Comparison of ENCODE assay signal across 9 mouse cellular contexts in the genomic region with DNA sequence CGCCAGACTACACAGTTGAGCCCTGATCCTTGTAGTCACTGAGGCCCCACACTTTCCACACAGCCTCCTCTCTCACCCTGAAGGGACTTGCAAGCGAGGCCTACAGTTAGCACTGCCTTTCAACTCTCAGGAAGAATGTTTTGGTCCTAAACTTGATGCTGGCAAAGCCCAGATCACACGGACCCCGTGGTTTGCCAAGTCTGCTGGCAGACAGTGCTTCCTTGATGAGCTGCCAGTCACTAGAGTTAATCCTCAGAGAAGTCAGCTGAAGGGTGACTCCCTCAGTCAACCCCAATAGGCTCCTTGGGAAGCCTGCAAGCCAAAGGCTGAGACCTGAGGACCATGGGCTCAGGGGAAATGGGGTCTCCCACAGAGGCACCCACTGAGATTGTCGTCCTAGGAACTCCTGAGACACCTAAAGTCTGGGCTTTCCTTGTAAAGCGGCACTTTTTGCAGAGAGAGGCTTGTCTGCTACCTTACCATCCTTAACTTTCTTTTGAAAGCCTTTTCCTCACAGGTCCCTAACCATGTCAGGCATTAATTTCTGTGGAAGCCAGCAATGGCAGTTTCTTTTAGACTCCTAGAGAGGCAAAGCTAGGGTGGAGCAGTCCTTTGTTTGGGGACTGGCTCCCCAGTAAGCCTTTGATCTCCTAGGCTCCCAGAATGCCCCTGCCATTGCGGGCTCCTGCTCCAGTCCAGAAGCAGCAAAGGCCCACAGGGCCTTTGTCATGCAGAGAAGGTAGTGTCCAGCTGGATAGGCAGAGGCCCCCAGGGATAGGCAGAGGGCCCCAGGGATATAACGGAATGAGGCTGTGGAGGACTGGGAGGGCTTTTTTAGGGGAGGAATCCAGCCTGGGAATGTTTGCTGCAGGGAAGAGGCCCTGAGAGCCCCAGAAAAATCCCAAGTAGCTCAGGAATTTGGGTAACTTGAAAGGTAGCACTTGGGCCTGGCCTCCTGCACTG. TPM values are rescaled to one million over a fixed set of nuclear protein-coding genes. Genes with fewer than 3 reads are reported as not detected.
DNase-seq lines count a peak whose midpoint lies in the region; ATAC-seq and TF ChIP-seq lines count a peak whose summit lies in the region.
"Had no signal": no experiment of that assay in that cellular context is flagged by ENCODE, and none has a peak within 500 bp of the region (broad histone marks: within the 10 kb centered on the region; RNA-seq: fewer than 3 reads in every experiment).

No protein-coding gene starts in this region.

- no peak for ATAC-seq in kidney, embryonic 15.5 days (replicated peaks; ENCODE audit: low FRiP score)
- no peak; the same call in 1 of the 2 replicates for ATAC-seq in heart, embryonic 11.5 days (replicated peaks; ENCODE audit: insufficient number of reproducible peaks, low FRiP score, low TSS enrichment)
- ATAC-seq in lung, postnatal 0 days: peak; percentile 74
- no peak for ATAC-seq in megakaryocyte-erythroid progenitor cell, adult 5-6 weeks (replicated peaks; ENCODE audit: low FRiP score, low TSS enrichment, poor library complexity, severe bottlenecking)
- ATAC-seq in erythroblast, adult 5-6 weeks (replicated peaks; ENCODE audit: low FRiP score, poor library complexity, severe bottlenecking): no peak

- no peak overlapping the region for H3K4me2 ChIP-seq in kidney, embryonic 15.5 days
- no peak overlapping the region for H3K4me2 ChIP-seq in heart, embryonic 11.5 days
- no peak overlapping the region for H3K4me2 ChIP-seq in lung, postnatal 0 days (replicated peaks; ENCODE audit: low read depth, low read length)
- H3K4me2 ChIP-seq: liver, embryonic 13.5 days had no signal

- peak; percentile 90 for TF ChIP-seq EP300 in lung, postnatal 0 days (IDR thresholded peaks at IDR 0.05)

- H3K9me3 ChIP-seq in kidney, embryonic 15.5 days (replicated peaks): no peaks in the 10 kb centered on the region
- H3K9me3 ChIP-seq in heart, embryonic 11.5 days (replicated peaks; ENCODE audit: control insufficient read depth, low read length): no peaks in the 10 kb centered on the region
- H3K9me3 ChIP-seq in lung, postnatal 0 days (ENCODE audit: low read length): no peaks in the 10 kb centered on the region
- H3K9me3 ChIP-seq: liver, embryonic 13.5 days had no signal

- no peaks in the 10 kb centered on the region for H3K27me3 ChIP-seq in kidney, embryonic 15.5 days
- no peaks in the 10 kb centered on the region for H3K27me3 ChIP-seq in heart, embryonic 11.5 days (ENCODE audit: control insufficient read depth, insufficient read depth, low read length)
- H3K27me3 ChIP-seq in lung, postnatal 0 days (replicated peaks; ENCODE audit: insufficient read depth, low read length): no peaks in the 10 kb centered on the region
- H3K27me3 ChIP-seq: liver, embryonic 13.5 days had no signal

- no peak overlapping the region for H3K27ac ChIP-seq in kidney, embryonic 15.5 days
- peak overlapping the region; percentile 65 for H3K27ac ChIP-seq in heart, embryonic 11.5 days (ENCODE audit: low read depth, low read length)
- H3K27ac ChIP-seq in lung, postnatal 0 days (ENCODE audit: low read length): peak overlapping the region; percentile 43; the same call in 1 of the 2 replicates
- H3K27ac ChIP-seq: liver, embryonic 13.5 days had no signal

- peak; percentile 19 to 49 for DNase-seq in kidney, postnatal 36 days
- DNase-seq in embryo, embryonic 10.5 days (ENCODE audit: low spot score): peak; percentile 79
- DNase-seq in lung, postnatal 0 days (ENCODE audit: low spot score): peak; percentile 65
- no peak for DNase-seq in spleen, postnatal 14 days (ENCODE audit: low spot score in 2 of 2)
- DNase-seq: liver, embryonic 13.5 days had no signal

- no peak for TF ChIP-seq CTCF in lung, postnatal 0 days (IDR thresholded peaks at IDR 0.05)

- H3K9ac ChIP-seq in kidney, embryonic 15.5 days: no peak overlapping the region
- no peak overlapping the region for H3K9ac ChIP-seq in heart, embryonic 11.5 days (ENCODE audit: low read depth, low read length)
- no peak overlapping the region for H3K9ac ChIP-seq in lung, postnatal 0 days (replicated peaks; ENCODE audit: low read depth)
- H3K9ac ChIP-seq: liver, embryonic 13.5 days had no signal

- 57% methylated on average over 8 of the region's 8 CpGs for WGBS in kidney, embryonic 15.5 days
- 45% methylated on average over 8 of the region's 8 CpGs for WGBS in heart, embryonic 11.5 days (ENCODE audit: insufficient replicate concordance)
- WGBS in lung, postnatal 0 days: 60% methylated on average over 8 of the region's 8 CpGs

- H3K4me3 ChIP-seq in kidney, embryonic 15.5 days (replicated peaks): no peak overlapping the region
- H3K4me3 ChIP-seq in heart, embryonic 11.5 days (ENCODE audit: low read depth, low read length): no peak overlapping the region
- H3K4me3 ChIP-seq in lung, postnatal 0 days (ENCODE audit: low read depth, low read length): no peak overlapping the region
- H3K4me3 ChIP-seq: liver, embryonic 13.5 days had no signal

- H3K4me1 ChIP-seq in kidney, embryonic 15.5 days: no peaks in the 10 kb centered on the region
- peaks cover 18% of the 10 kb centered on the region for H3K4me1 ChIP-seq in heart, embryonic 11.5 days (ENCODE audit: control insufficient read depth, insufficient read depth, low read length)
- H3K4me1 ChIP-seq in lung, postnatal 0 days (ENCODE audit: insufficient read depth, low read depth, low read length): peaks cover 9% of the 10 kb centered on the region
- H3K4me1 ChIP-seq: liver, embryonic 13.5 days had no signal

- H3K36me3 ChIP-seq in kidney, embryonic 15.5 days: peaks cover 63% of the 10 kb centered on the region
- no peaks in the 10 kb centered on the region for H3K36me3 ChIP-seq in heart, embryonic 11.5 days (ENCODE audit: control insufficient read depth, insufficient read depth, low read length)
- no peaks in the 10 kb centered on the region; the same call in 1 of the 2 replicates for H3K36me3 ChIP-seq in lung, postnatal 0 days (ENCODE audit: insufficient read depth, low read length)
- H3K36me3 ChIP-seq: liver, embryonic 13.5 days had no signal

RNA-seq across cellular contexts. Expression of a gene that starts 44.4 kb away (rescaled TPM):
- 10.8 and 11.0 TPM in 2 replicates for polyA plus RNA-seq in kidney, embryonic 15.5 days (2015; fragmentation: Nextera tagmentation; extraction: Ambion mirVana)
- polyA plus RNA-seq in heart, embryonic 11.5 days (2014; fragmentation: Nextera tagmentation; extraction: Ambion mirVana): 8.3 and 10.2 TPM in 2 replicates
- polyA plus RNA-seq in lung, postnatal 0 days (2015; fragmentation: Nextera tagmentation; extraction: Ambion mirVana): 5.4 and 6.2 TPM in 2 replicates
- 18.3 and 26.1 TPM in 2 replicates for total RNA-seq in megakaryocyte-erythroid progenitor cell, adult 5-6 weeks (2014; fragmentation: Nextera tagmentation)
- 13.9 and 15.3 TPM in 2 replicates for total RNA-seq in megakaryocyte-erythroid progenitor cell, adult 5-6 weeks (2017)
- 4.8 TPM in 2 replicates for total RNA-seq in erythroblast, adult 5-6 weeks (2015; ENCODE audit: low replicate concordance)
- 2.2 and 5.7 TPM in 2 replicates for total RNA-seq in erythroblast, adult 5-6 weeks (2017; ENCODE audit: low replicate concordance)

Comparison
In these comparisons a context has a peak if more than half of its experiments do, and no peak if none do; other contexts are left out.
1. DNase-seq: peak in kidney, postnatal 36 days (2 of 2), embryo, embryonic 10.5 days (single experiment) and lung, postnatal 0 days (single experiment); none in spleen, postnatal 14 days (0 of 2).